Mouse (Mus musculus) E14TG2a.4 (cell line): ENCODE data around the gene Kctd6.

Experiments used
- CTCF ChIP-seq: conservative IDR thresholded peaks from 2 replicates; pipeline ENCODE4 v1.5.1; 2014; ENCODE audit warnings: low read length
- NANOG ChIP-seq: IDR thresholded peaks from 2 replicates; pipeline ENCODE4 v1.6.1; 2014; ENCODE audit warnings: borderline replicate concordance, low read length, mixed read lengths

- no peak for TF ChIP-seq CTCF
- TF ChIP-seq NANOG, result no peak
Measured at GRCm38 (mm10) chr14:8190556-8190955, 23.4 kb upstream of the Kctd6 start.
